Mouse (Mus musculus) erythroblast, embryonic 14.5 days (primary cell): ENCODE data around the gene Htr1d.

ENCODE experiments used
- GATA1 ChIP-seq: IDR thresholded peaks from 2 replicates; pipeline ENCODE4 v1.6.1; 2012; ENCODE audit warnings: low read length, inconsistent platforms, mixed read lengths
- TAL1 ChIP-seq: IDR thresholded peaks from 3 replicates; pipeline ENCODE4 v1.6.1; 2012; ENCODE audit warnings: low read length, inconsistent platforms, mixed read lengths

DNA sequence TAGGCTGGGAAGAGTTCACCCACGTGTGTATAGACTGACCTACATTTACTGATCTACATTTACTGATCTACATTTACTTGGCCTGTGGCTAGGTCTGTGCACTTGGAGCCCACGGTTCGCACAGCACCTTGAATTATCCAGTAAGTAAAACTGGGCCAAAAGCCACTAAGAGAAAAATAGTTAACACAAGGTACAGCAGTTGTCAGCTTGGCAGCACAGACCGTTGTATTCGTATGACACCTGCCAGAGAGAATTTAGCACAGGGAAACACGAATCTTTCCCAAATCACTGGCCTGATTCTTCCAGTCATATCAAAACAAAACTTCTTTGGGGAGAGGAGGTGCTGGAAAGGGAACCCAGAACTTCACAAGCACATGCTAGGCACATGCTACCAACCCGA, 35.0 kb downstream of the Htr1d start:
- TF ChIP-seq GATA1: no peak
- TF ChIP-seq TAL1: no peak
